Mouse (Mus musculus) liver, embryonic 16.5 days (tissue): ENCODE data around the gene Mrpl37. TPM values are rescaled to one million over a fixed set of nuclear protein-coding genes. Genes with fewer than 3 reads are reported as not detected.

Source experiments
- ATAC-seq: fragments of 200-750 bp; cut with Nextera tagmentation; 2 replicates; pipeline ENCODE4 v1.8.0; 2017; ENCODE audit warnings: low read depth, mild to moderate bottlenecking, moderate number of reproducible peaks, moderate library complexity
- H3K27ac ChIP-seq: fragments of 300-500 bp; sonication (generic); 2 replicates; pipeline ENCODE4 v1.5.1; 2014; ENCODE audit warnings: mild to moderate bottlenecking, low read length
- H3K27me3 ChIP-seq: fragments of 300-500 bp; sonication (generic); 2 replicates; pipeline ENCODE4 v1.6.1; 2014; ENCODE audit warnings: low read depth, low read length, mixed read lengths; ENCODE audit not compliant: control insufficient read depth, insufficient read depth
- H3K36me3 ChIP-seq: fragments of 300-500 bp; sonication (generic); 2 replicates; pipeline ENCODE4 v1.6.1; 2014; ENCODE audit warnings: mild to moderate bottlenecking; ENCODE audit not compliant: control insufficient read depth, insufficient read depth
- H3K4me1 ChIP-seq: fragments of 300-500 bp; sonication (generic); 2 replicates; pipeline ENCODE4 v1.6.1; 2014; ENCODE audit warnings: low read depth, low read length, mixed read lengths; ENCODE audit not compliant: control insufficient read depth
- H3K4me2 ChIP-seq: fragments of 300-500 bp; sonication (generic); 2 replicates; pipeline ENCODE4 v1.6.1; 2014; ENCODE audit warnings: low read depth, low read length, mixed read lengths
- H3K4me3 ChIP-seq: fragments of 300-500 bp; sonication (generic); 2 replicates; pipeline ENCODE4 v1.5.1; 2014; ENCODE audit warnings: low read depth, mild to moderate bottlenecking, low read length
- H3K9ac ChIP-seq: fragments of 300-500 bp; sonication (generic); 2 replicates; pipeline ENCODE4 v1.6.1; 2014; ENCODE audit warnings: low read depth, low read length
- H3K9me3 ChIP-seq: fragments of 300-500 bp; sonication (generic); replicated peaks from 2 replicates; pipeline ENCODE4 v1.6.1; 2016; ENCODE audit warnings: low read length; ENCODE audit not compliant: control insufficient read depth
- WGBS: fragments of 180-500 bp; shearing (Covaris S2); extraction: QIAGEN DNeasy Blood & Tissue Kit; methylation state at CpG from one replicate; pipeline ENCODE4 v1.1.7; 2014; ENCODE audit not compliant: insufficient replicate concordance; 5-methylcytosine and 5-hydroxymethylcytosine counted together
- polyA plus RNA-seq: library from polyadenylated mRNA; unstranded; fragments of >200 nt; fragmentation: Nextera tagmentation; extraction: Ambion mirVana; gene quantifications from 2 replicates; pipeline ENCODE4 v1.2.1, GENCODE M21; 2015

The Mrpl37 gene
- polyA plus RNA-seq, 1 experiment from 2014 or later = 47.7 TPM

GRCm38 (mm10) chr4:107097871-107098270 is 31.2 kb upstream of the Mrpl37 start:
- no peak overlapping the region for H3K27ac ChIP-seq
- no peak overlapping the region for H3K9ac ChIP-seq
- H3K36me3 ChIP-seq = no peaks in the 10 kb centered on the region
- ATAC-seq = no peak
- no peaks in the 10 kb centered on the region for H3K27me3 ChIP-seq
- no peaks in the 10 kb centered on the region for H3K9me3 ChIP-seq
- H3K4me1 ChIP-seq = no peaks in the 10 kb centered on the region; the same call in 1 of the 2 replicates
- no peak overlapping the region for H3K4me2 ChIP-seq
- no peak overlapping the region for H3K4me3 ChIP-seq
- 47% methylated on average over 15 of the region's 15 CpGs for WGBS

- Histone ChIP-seq H3K27ac (no peak within 1 kb of the TSS), H3K9ac (no peak within 1 kb of the TSS), H3K4me1 (no peaks in the 10 kb centered on the region; the same call in 1 of the 2 replicates), H3K4me2 (no peak within 1 kb of the TSS), H3K27me3 (no peaks in the 10 kb centered on the region), H3K36me3 (no peaks in the 10 kb centered on the region), H3K4me3 (no peak within 1 kb of the TSS), H3K9me3 (no peaks in the 10 kb centered on the region)
- 73% methylated on average over 16 of the region's 16 CpGs for WGBS
- ATAC-seq = no peak
These were observed 30.2 kb upstream of the Mrpl37 start, which contains the start of gene Cdcp2 for GRCm38 (mm10) chr4:107096841-107097373. Gene Cdcp2, plus strand, starts transcription at chr4:107096891.

- no peak overlapping the region for H3K27ac ChIP-seq
- H3K9me3 ChIP-seq = no peaks in the 10 kb centered on the region
- WGBS = 12% methylated on average over 6 of the region's 6 CpGs
- H3K4me3 ChIP-seq = no peak overlapping the region
- H3K36me3 ChIP-seq = no peaks in the 10 kb centered on the region
- ATAC-seq = no peak
- no peaks in the 10 kb centered on the region; the same call in 1 of the 2 replicates for H3K4me1 ChIP-seq
- no peak overlapping the region for H3K9ac ChIP-seq
- H3K27me3 ChIP-seq = no peaks in the 10 kb centered on the region
- no peak overlapping the region for H3K4me2 ChIP-seq
These were observed 29.4 kb upstream of the Mrpl37 start for GRCm38 (mm10) chr4:107096043-107096442.

- Histone ChIP-seq H3K9me3 (no peaks in the 10 kb centered on the region), H3K36me3 (no peaks in the 10 kb centered on the region), H3K4me1 (no peaks in the 10 kb centered on the region; the same call in 1 of the 2 replicates), H3K4me2 (no peak overlapping the region), H3K9ac (no peak overlapping the region), H3K4me3 (no peak overlapping the region), H3K27ac (no peak overlapping the region), H3K27me3 (no peaks in the 10 kb centered on the region)
- no peak for ATAC-seq
- 68% methylated on average over 16 of the region's 16 CpGs for WGBS
These were observed 28.0 kb upstream of the Mrpl37 start for GRCm38 (mm10) chr4:107094484-107095187.

GRCm38 (mm10) chr4:107091696-107092095 is 25.0 kb upstream of the Mrpl37 start:
- no peak overlapping the region for H3K9ac ChIP-seq
- ATAC-seq = no peak
- H3K4me3 ChIP-seq = no peak overlapping the region
- 72% methylated on average over 14 of the region's 14 CpGs for WGBS
- H3K36me3 ChIP-seq = no peaks in the 10 kb centered on the region
- H3K27me3 ChIP-seq = no peaks in the 10 kb centered on the region
- no peaks in the 10 kb centered on the region for H3K9me3 ChIP-seq
- H3K27ac ChIP-seq = no peak overlapping the region
- H3K4me2 ChIP-seq = no peak overlapping the region
- no peaks in the 10 kb centered on the region; the same call in 1 of the 2 replicates for H3K4me1 ChIP-seq

GRCm38 (mm10) chr4:107084858-107085257 is 18.2 kb upstream of the Mrpl37 start:
- WGBS = 44% methylated on average over 6 of the region's 6 CpGs
- no peaks in the 10 kb centered on the region for H3K9me3 ChIP-seq
- no peak overlapping the region for H3K27ac ChIP-seq
- no peak overlapping the region for H3K4me2 ChIP-seq
- no peaks in the 10 kb centered on the region for H3K4me1 ChIP-seq
- H3K27me3 ChIP-seq = no peaks in the 10 kb centered on the region
- no peaks in the 10 kb centered on the region for H3K36me3 ChIP-seq
- no peak overlapping the region for H3K9ac ChIP-seq
- no peak for ATAC-seq
- no peak overlapping the region for H3K4me3 ChIP-seq

- no peaks in the 10 kb centered on the region for H3K9me3 ChIP-seq
- no peak overlapping the region for H3K27ac ChIP-seq
- H3K4me1 ChIP-seq = no peaks in the 10 kb centered on the region
- 56% methylated on average over 1 of the region's 1 CpGs for WGBS
- no peak overlapping the region for H3K4me2 ChIP-seq
- no peaks in the 10 kb centered on the region for H3K36me3 ChIP-seq
- no peak for ATAC-seq
- no peak overlapping the region for H3K4me3 ChIP-seq
- H3K27me3 ChIP-seq = no peaks in the 10 kb centered on the region
- no peak overlapping the region for H3K9ac ChIP-seq
These were observed 17.7 kb upstream of the Mrpl37 start for GRCm38 (mm10) chr4:107084343-107084742.

GRCm38 (mm10) chr4:107083126-107083525 is 16.5 kb upstream of the Mrpl37 start:
- Histone ChIP-seq H3K27me3 (no peaks in the 10 kb centered on the region), H3K9me3 (no peaks in the 10 kb centered on the region), H3K36me3 (no peaks in the 10 kb centered on the region), H3K4me3 (no peak overlapping the region), H3K4me2 (no peak overlapping the region), H3K4me1 (no peaks in the 10 kb centered on the region), H3K9ac (no peak overlapping the region), H3K27ac (no peak overlapping the region)
- no peak for ATAC-seq
- 74% methylated on average over 4 of the region's 4 CpGs for WGBS

GRCm38 (mm10) chr4:107082185-107082584 is 15.5 kb upstream of the Mrpl37 start:
- no peak overlapping the region for H3K9ac ChIP-seq
- ATAC-seq = no peak
- H3K4me2 ChIP-seq = no peak overlapping the region
- H3K4me1 ChIP-seq = no peaks in the 10 kb centered on the region
- H3K27me3 ChIP-seq = no peaks in the 10 kb centered on the region
- no peak overlapping the region for H3K4me3 ChIP-seq
- no peaks in the 10 kb centered on the region for H3K36me3 ChIP-seq
- H3K27ac ChIP-seq = no peak overlapping the region
- H3K9me3 ChIP-seq = no peaks in the 10 kb centered on the region
- 74% methylated on average over 3 of the region's 3 CpGs for WGBS
